Mouse (Mus musculus): ENCODE measurements around the gene Zfp493.

DNA sequence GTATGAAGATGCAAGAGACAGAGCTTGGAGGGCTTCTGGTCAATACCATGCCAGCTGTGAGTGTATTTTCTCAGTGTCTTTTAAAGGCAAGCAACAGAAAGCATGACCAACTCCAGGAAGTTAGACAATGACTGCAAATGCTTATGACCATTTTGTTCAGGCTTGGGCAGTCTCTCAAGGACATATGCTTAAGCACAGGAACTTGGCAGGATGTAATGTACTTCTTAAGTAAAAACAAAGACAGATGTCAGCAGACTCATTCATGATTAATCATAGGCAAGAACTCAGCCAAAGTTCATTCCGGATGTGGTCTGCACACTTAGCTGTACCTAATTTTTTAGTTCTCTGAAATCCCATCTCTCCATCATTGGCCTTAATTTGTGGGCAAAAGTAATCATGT lies 39.1 kb downstream of the Zfp493 start:
- no peak for TF ChIP-seq CTCF (conservative IDR thresholded peaks at IDR 0.05; ENCODE audit: insufficient read depth, insufficient read length, low read depth, low read length)
- TF ChIP-seq POLR2A (IDR thresholded peaks at IDR 0.05; ENCODE audit: low read depth, low read length) = no peak

Measured in kidney, adult 2 months (tissue).